Mouse (Mus musculus) liver, embryonic 13.5 days (tissue): ENCODE measurements around the gene Gnb1l. TPM values are rescaled to one million over a fixed set of nuclear protein-coding genes. Genes with fewer than 3 reads are reported as not detected.

Experiments used
- ATAC-seq: fragments of 200-750 bp; cut with Nextera tagmentation; 2 replicates; pipeline ENCODE4 v1.8.0; 2017; ENCODE audit warnings: low read depth, mild to moderate bottlenecking, moderate number of reproducible peaks, moderate library complexity
- DNase-seq: peaks from one replicate; pipeline ENCODE4 v3.0.0; 2022
- H3K27ac ChIP-seq: fragments of 300-500 bp; sonication (generic); 2 replicates; pipeline ENCODE4 v1.5.1; 2015; ENCODE audit warnings: moderate library complexity, mild to moderate bottlenecking, inconsistent platforms
- H3K27me3 ChIP-seq: fragments of 300-500 bp; sonication (generic); 2 replicates; pipeline ENCODE4 v1.6.1; 2015; ENCODE audit warnings: mild to moderate bottlenecking, inconsistent platforms
- H3K36me3 ChIP-seq: fragments of 300-500 bp; sonication (generic); 2 replicates; pipeline ENCODE4 v1.6.1; 2015; ENCODE audit warnings: mild to moderate bottlenecking, inconsistent platforms
- H3K4me1 ChIP-seq: fragments of 300-500 bp; sonication (generic); replicated peaks from 2 replicates; pipeline ENCODE4 v1.6.1; 2015; ENCODE audit warnings: inconsistent platforms
- H3K4me2 ChIP-seq: fragments of 300-500 bp; sonication (generic); 2 replicates; pipeline ENCODE4 v1.6.1; 2015; ENCODE audit warnings: inconsistent platforms, mild to moderate bottlenecking, moderate library complexity
- H3K4me3 ChIP-seq: fragments of 300-500 bp; sonication (generic); replicated peaks from 2 replicates; pipeline ENCODE4 v1.5.1; 2015; ENCODE audit warnings: mild to moderate bottlenecking, inconsistent platforms
- H3K9ac ChIP-seq: fragments of 300-500 bp; sonication (generic); 2 replicates; pipeline ENCODE4 v1.6.1; 2015; ENCODE audit warnings: mild to moderate bottlenecking, inconsistent platforms
- H3K9me3 ChIP-seq: fragments of 300-500 bp; sonication (generic); replicated peaks from 2 replicates; pipeline ENCODE4 v1.6.1; 2016; ENCODE audit warnings: inconsistent platforms
- WGBS: fragments of 180-500 bp; shearing (Covaris S2); methylation state at CpG from one replicate; pipeline ENCODE4 v1.1.7; 2015; ENCODE audit not compliant: insufficient replicate concordance; 5-methylcytosine and 5-hydroxymethylcytosine counted together
- polyA plus RNA-seq: library from polyadenylated mRNA; unstranded; fragments of >200 nt; fragmentation: Nextera tagmentation; extraction: Ambion mirVana; gene quantifications from 2 replicates; pipeline ENCODE4 v1.2.1, GENCODE M21; 2015

Gene Gnb1l
- polyA plus RNA-seq, 1 experiment from 2014 or later = 14.9 TPM

GRCm38 (mm10) chr16:18483839-18484238, 14.7 kb upstream of the Gnb1l start:
- Histone ChIP-seq H3K27me3 (no peaks in the 10 kb centered on the region), H3K9ac (no peak overlapping the region), H3K4me3 (no peak overlapping the region), H3K36me3 (peaks cover 45% of the 10 kb centered on the region), H3K27ac (no peak overlapping the region), H3K4me2 (no peak overlapping the region), H3K9me3 (no peaks in the 10 kb centered on the region), H3K4me1 (peaks cover 12% of the 10 kb centered on the region)
- DNase-seq (no peak), ATAC-seq (no peak)
- 76% methylated on average over 5 of the region's 5 CpGs for WGBS

- Histone ChIP-seq H3K9ac (no peak overlapping the region), H3K27ac (no peak overlapping the region), H3K9me3 (no peaks in the 10 kb centered on the region), H3K36me3 (peaks cover 39% of the 10 kb centered on the region), H3K4me1 (peaks cover 12% of the 10 kb centered on the region), H3K4me2 (no peak overlapping the region), H3K27me3 (no peaks in the 10 kb centered on the region), H3K4me3 (no peak overlapping the region)
- no peak for ATAC-seq
- DNase-seq = no peak
- 54% methylated on average over 4 of the region's 4 CpGs for WGBS
These were observed 14.1 kb upstream of the Gnb1l start for GRCm38 (mm10) chr16:18484386-18484785.

- Histone ChIP-seq H3K4me3 (no peak overlapping the region), H3K27me3 (no peaks in the 10 kb centered on the region), H3K36me3 (peaks cover 34% of the 10 kb centered on the region), H3K9me3 (no peaks in the 10 kb centered on the region), H3K27ac (no peak overlapping the region), H3K4me1 (peaks cover 12% of the 10 kb centered on the region), H3K9ac (no peak overlapping the region), H3K4me2 (no peak overlapping the region)
- ATAC-seq (no peak), DNase-seq (no peak)
- 74% methylated on average over 5 of the region's 5 CpGs for WGBS
These were observed 13.6 kb upstream of the Gnb1l start for GRCm38 (mm10) chr16:18484794-18485435.

- 95% methylated on average over 2 of the region's 2 CpGs for WGBS
- no peak overlapping the region for H3K4me3 ChIP-seq
- H3K36me3 ChIP-seq = peaks cover 22% of the 10 kb centered on the region
- no peak overlapping the region for H3K9ac ChIP-seq
- no peaks in the 10 kb centered on the region for H3K27me3 ChIP-seq
- H3K27ac ChIP-seq = no peak overlapping the region
- ATAC-seq = no peak
- H3K9me3 ChIP-seq = no peaks in the 10 kb centered on the region
- peaks cover 12% of the 10 kb centered on the region for H3K4me1 ChIP-seq
- no peak overlapping the region for H3K4me2 ChIP-seq
- no peak for DNase-seq
These were observed 12.4 kb upstream of the Gnb1l start for GRCm38 (mm10) chr16:18486126-18486525.

- Histone ChIP-seq H3K36me3 (peaks cover 9% of the 10 kb centered on the region), H3K4me2 (no peak overlapping the region), H3K4me3 (no peak overlapping the region), H3K4me1 (no peaks in the 10 kb centered on the region), H3K9me3 (no peaks in the 10 kb centered on the region), H3K27me3 (no peaks in the 10 kb centered on the region), H3K9ac (no peak overlapping the region), H3K27ac (no peak overlapping the region)
- DNase-seq (no peak), ATAC-seq (no peak)
- 91% methylated on average over 3 of the region's 3 CpGs for WGBS
These were observed 8.2 kb upstream of the Gnb1l start for GRCm38 (mm10) chr16:18490281-18490680.

GRCm38 (mm10) chr16:18490894-18491293, 7.6 kb upstream of the Gnb1l start:
- Histone ChIP-seq H3K27ac (no peak overlapping the region), H3K9me3 (no peaks in the 10 kb centered on the region), H3K4me2 (no peak overlapping the region), H3K4me1 (no peaks in the 10 kb centered on the region), H3K27me3 (no peaks in the 10 kb centered on the region), H3K9ac (no peak overlapping the region), H3K36me3 (peaks cover 8% of the 10 kb centered on the region), H3K4me3 (no peak overlapping the region)
- no peak for ATAC-seq
- no peak for DNase-seq
- 50% methylated on average over 1 of the region's 1 CpGs for WGBS

- peak overlapping the region; percentile 88 for H3K9ac ChIP-seq
- H3K36me3 ChIP-seq = peaks cover 22% of the 10 kb centered on the region
- no peaks in the 10 kb centered on the region for H3K9me3 ChIP-seq
- no peak for DNase-seq
- H3K27ac ChIP-seq = peak overlapping the region; percentile 86
- H3K4me2 ChIP-seq = peak overlapping the region; percentile 97
- ATAC-seq = peak; percentile 57
- WGBS = 5% methylated on average over 6 of the region's 6 CpGs
- H3K4me3 ChIP-seq = peak overlapping the region; percentile 84
- no peaks in the 10 kb centered on the region for H3K27me3 ChIP-seq
- H3K4me1 ChIP-seq = peaks cover 35% of the 10 kb centered on the region
These were observed 523 bp upstream of the Gnb1l start for GRCm38 (mm10) chr16:18497865-18498515.

- H3K4me1 ChIP-seq = peaks cover 35% of the 10 kb centered on the region
- no peak for DNase-seq
- ATAC-seq = peak; percentile 47
- H3K9me3 ChIP-seq = no peaks in the 10 kb centered on the region
- no peaks in the 10 kb centered on the region for H3K27me3 ChIP-seq
- WGBS = under 1% methylated on average over 24 of the region's 24 CpGs
- peak overlapping the region; percentile 65 for H3K27ac ChIP-seq
- peak overlapping the region; percentile 97 for H3K4me2 ChIP-seq
- H3K36me3 ChIP-seq = peaks cover 28% of the 10 kb centered on the region
- H3K9ac ChIP-seq = peak overlapping the region; percentile 88
- peak overlapping the region; percentile 84 for H3K4me3 ChIP-seq
These were observed 483 bp downstream of the Gnb1l start for GRCm38 (mm10) chr16:18498996-18499395.

- H3K4me1 ChIP-seq = peaks cover 35% of the 10 kb centered on the region
- H3K4me2 ChIP-seq = no peak overlapping the region
- H3K36me3 ChIP-seq = peaks cover 32% of the 10 kb centered on the region
- H3K9me3 ChIP-seq = no peaks in the 10 kb centered on the region
- H3K27ac ChIP-seq = no peak overlapping the region
- H3K4me3 ChIP-seq = no peak overlapping the region
- ATAC-seq (no peak), DNase-seq (no peak)
- WGBS = 78% methylated on average over 6 of the region's 6 CpGs
- no peak overlapping the region for H3K9ac ChIP-seq
- no peaks in the 10 kb centered on the region for H3K27me3 ChIP-seq
These were observed 3.0 kb downstream of the Gnb1l start for GRCm38 (mm10) chr16:18501531-18501930.

GRCm38 (mm10) chr16:18503566-18504342, 5.2 kb downstream of the Gnb1l start:
- no peaks in the 10 kb centered on the region for H3K27me3 ChIP-seq
- no peak overlapping the region for H3K4me3 ChIP-seq
- peaks cover 24% of the 10 kb centered on the region for H3K4me1 ChIP-seq
- no peaks in the 10 kb centered on the region for H3K9me3 ChIP-seq
- DNase-seq = no peak
- peaks cover 32% of the 10 kb centered on the region for H3K36me3 ChIP-seq
- H3K4me2 ChIP-seq = no peak overlapping the region
- ATAC-seq = no peak
- 89% methylated on average over 14 of the region's 14 CpGs for WGBS
- no peak overlapping the region for H3K27ac ChIP-seq
- H3K9ac ChIP-seq = no peak overlapping the region; the same call in 1 of the 2 replicates

GRCm38 (mm10) chr16:18506524-18507199, 8.1 kb downstream of the Gnb1l start:
- no peak overlapping the region for H3K27ac ChIP-seq
- no peak for DNase-seq
- no peaks in the 10 kb centered on the region for H3K9me3 ChIP-seq
- H3K4me3 ChIP-seq = no peak overlapping the region
- H3K4me1 ChIP-seq = no peaks in the 10 kb centered on the region
- H3K4me2 ChIP-seq = no peak overlapping the region
- no peaks in the 10 kb centered on the region for H3K27me3 ChIP-seq
- no peak for ATAC-seq
- H3K9ac ChIP-seq = no peak overlapping the region
- whole genome bisulfite sequencing = 85% methylated on average over 3 of the region's 3 CpGs
- H3K36me3 ChIP-seq = peaks cover 17% of the 10 kb centered on the region
